Mouse (Mus musculus): ENCODE results near the gene Slc25a40. TPM values are rescaled to one million over a fixed set of nuclear protein-coding genes. Genes with fewer than 3 reads are reported as not detected.

Gene Slc25a40
- total RNA-seq (2021): 1 to 10 TPM; 7.5 to 7.6 TPM

DNA sequence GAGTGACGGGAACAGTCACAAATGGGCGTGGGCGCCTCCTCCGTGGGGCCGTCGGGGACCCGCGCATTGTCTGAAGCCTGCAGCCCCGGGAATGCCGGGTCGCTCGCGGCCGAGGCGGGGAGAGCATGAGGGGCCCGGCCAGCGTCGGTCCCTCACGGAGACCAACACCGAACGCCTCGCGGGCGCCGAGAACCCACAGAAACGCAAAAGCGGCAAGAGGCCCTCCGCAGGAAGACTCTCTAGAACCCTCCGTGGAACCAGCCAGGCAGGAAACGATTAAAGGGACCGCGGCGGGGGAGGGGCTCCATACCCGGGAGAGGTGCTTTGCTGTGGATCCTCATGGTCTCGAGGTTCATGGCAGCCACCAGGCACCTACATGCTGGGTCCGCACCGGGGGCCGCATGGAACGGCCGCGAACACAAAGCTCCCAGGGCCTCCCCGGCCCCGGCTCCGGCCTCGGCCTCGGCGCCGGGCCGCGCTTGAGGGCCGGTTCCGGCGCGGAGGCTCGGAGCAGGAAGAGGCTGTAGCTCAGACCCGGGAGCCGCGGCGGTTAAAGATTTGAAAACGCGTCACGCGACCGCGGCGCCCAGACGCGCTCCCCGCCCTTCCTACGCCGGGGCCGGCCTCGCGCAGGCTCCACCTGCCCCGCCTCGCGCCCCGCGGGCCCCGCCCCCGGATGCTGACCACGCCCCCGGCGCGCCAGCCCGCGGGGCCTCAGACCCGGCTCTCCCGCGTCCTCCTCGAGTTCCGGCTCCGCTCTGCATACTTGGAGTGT, at the start of gene Slc25a40, which contains the start of gene Dbf4:
Slc25a40 (plus strand) TSS at position 694 of the 775 bp plus-strand sequence.
Dbf4 (minus strand) TSS at position 560 of the 775 bp plus-strand sequence.
- intact Hi-C loops (cut with DNase I): loop anchor here (5.0 to 10.0 kb wide), 3 partner anchors 365 to 740 kb away; partner anchors contain the start of genes Dmtf1 and Tmem243
- peak; percentile 86 for DNase-seq (ENCODE audit: low spot score)

DNA sequence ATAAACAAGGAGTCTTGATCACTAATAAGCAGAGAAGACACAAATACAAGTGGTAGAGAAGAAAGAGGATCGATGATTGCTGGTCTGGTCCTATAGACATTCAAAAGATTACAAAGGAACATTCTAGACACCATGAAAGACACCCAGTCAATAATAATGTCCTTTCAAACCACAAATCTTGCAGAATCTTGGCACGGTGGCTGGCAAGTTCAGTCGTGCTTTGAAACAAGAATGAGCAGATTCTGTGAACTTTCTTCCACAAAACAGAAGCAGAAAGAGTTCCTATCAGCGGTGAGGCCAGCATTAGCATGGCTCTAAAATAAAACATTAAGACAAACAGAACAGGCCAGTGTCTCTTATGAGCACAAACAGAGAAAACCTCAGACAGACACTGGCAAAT, 49.2 kb upstream of the Slc25a40 start:
- no peak for DNase-seq (ENCODE audit: low spot score)
- intact Hi-C loops (cut with DNase I): no loop called here

DNA sequence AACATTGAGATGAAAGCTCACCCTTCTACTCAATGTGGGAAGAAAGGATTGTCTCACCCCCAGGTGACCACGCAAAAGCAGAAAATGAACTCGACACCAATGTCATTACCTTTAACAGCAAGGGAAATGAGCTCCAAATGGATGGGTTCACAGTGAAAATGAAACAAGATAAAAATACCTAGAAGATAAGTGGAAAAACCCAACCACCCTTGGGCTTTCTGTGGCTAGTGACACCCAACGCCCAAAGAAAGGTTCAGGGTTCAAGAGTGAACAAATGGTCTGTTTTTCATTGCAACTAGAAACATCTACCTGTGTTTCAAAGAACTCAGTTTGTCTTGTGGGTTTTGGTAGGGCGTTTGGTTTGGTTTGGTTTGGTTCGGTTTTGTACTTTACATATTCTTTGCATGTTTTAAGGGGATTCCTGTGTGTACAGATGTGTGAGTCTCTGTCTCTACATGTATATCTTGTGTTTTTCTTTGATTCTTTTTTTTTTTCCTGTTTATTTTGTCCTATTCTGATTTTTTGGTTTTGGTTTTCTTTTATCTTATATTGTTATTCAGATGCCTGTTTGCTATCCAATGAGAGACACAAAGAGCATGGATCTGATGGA, 48.2 kb upstream of the Slc25a40 start:
- DNase-seq (ENCODE audit: low spot score): no peak
- intact Hi-C loops (cut with DNase I): no loop called here

DNA sequence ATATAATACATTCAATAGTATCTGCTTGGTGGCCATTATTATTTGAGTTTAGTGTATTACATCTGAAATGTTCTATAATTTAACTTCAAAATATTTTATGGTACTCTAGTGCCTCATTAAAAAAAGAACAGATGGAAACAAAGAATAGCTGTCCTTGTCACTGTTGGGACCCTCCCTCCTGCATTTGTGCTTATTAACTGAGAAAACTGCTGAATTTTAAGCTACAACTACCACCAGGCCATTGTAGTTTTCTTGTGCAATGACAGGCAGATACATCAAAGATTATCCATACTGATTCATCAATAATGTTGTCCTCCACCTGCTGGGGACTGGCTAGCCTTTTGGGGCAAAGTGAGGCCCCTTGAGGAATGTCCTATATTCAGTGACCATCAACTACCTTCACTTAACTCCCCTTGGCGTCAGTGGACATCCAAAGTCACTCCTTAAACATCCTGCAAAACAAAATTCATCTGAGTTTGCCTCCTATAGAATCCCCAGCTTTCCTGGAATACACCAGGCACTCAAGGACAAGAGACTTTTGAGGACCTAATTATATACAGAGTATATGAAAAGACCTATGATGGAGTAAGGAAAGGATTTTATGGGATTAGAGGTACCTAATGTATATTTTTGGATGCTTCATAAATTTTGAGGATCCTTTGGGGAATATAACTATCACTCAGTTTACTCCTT, 28.6 kb upstream of the Slc25a40 start:
- DNase-seq (ENCODE audit: low spot score): no peak
- intact Hi-C loops (cut with DNase I): no loop called here

DNA sequence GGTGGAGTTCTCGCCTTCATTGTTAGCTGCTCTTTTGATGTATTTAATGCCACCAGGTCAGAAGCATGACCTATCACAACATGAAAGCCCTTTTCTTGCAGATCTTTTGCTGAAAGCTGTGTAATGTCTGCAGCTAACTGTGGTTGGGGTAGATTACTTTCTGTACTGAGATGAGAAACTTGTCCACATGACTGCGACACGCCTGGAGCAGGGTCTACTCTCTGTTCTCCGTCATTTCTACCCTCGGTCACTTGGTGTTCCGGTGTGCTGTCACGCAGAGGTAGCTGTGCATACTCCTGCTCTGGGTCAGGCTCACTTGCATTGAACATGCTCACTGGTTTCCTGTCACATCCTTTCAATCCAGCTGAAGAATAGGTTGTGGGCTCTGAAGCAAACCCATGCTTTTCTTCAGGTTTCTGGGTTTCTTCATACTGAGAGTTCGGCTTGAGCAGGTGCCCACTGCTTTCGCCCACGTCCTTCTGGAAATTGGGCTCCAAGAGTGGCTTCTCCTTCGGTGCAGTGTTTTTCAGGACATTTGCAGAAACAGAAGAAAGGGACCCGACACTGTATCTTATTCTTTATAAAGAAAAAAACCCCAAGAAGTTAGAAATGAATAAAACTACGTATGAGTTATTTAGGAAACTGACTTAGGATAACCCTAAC, 24.9 kb upstream of the Slc25a40 start:
- intact Hi-C loops (cut with DNase I): no loop called here
- DNase-seq (ENCODE audit: low spot score): no peak

DNA sequence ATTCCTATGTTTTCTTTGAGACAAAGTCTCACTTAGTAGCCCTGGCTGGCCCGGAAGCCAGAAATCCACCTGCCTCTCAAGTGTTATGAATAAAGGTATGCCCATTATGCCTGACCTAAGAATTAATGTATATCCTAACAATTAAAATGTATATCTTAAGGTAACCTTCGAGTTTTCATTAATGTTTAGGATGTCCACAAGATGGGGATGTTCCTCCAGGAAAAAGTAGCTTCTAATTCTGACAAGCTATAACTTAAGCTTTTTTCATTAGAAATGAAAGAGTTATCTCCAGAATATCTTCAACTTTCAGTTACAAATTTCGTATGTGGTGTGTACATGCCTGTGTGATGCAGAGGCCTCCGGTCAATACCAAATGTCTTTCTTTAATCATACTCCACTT, 13.9 kb upstream of the Slc25a40 start:
- intact Hi-C loops (cut with DNase I): no loop called here
- DNase-seq (ENCODE audit: low spot score): no peak

DNA sequence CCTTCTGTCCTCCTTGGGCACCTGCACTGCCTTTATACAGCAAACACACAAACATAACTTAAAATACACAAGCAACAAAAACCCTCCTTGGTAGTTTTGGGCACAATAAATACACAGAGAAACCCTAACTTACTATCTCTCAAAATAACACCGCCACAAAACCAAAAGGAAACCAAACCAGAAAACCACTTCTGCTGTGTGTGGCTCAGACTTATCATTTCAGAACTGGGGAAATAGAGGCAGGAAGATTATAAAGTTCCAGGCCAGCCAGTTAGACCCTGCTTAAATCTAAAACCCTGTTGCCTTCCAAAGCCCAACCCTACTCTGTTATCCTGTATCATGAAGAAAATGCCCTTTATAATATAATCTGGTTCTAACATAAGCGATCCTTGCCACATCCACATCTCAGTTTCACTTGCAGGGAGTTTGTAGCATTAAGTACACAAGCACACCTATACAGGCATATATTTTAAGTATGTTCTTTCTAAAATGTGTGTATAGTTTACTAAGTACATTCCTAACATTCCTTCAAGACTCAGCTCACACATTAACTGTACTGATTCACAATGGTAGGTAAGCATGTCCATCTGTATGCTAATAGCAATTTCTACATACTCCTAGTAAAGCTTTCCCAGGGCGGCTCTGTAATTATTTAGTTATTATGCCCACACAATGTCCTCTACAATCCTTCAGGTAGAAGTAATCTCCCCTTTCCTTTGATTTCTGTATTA, 5.8 kb upstream of the Slc25a40 start:
- intact Hi-C loops (cut with DNase I): no loop called here
- DNase-seq (ENCODE audit: low spot score): no peak

DNA sequence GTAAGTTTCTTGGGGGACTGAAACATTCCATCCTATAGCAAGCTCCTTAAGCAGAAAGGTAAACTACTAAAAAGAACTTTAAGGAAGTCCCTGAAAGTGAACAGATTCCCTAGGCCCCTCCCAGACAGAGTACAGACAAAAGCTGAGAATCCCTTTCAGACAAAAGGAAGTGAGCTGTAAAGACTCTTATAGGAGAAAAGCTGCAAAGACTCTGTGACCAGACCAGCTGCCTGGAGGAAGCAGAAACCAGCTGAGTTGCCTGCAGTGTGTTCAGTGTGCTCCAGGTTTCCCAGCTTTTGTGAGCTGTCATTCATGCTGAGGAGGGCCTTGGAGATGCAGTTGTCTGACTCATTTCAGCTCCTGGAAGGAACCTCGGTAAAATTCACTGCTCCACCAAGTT, 5.2 kb upstream of the Slc25a40 start:
- DNase-seq (ENCODE audit: low spot score): no peak
- intact Hi-C loops (cut with DNase I): no loop called here

DNA sequence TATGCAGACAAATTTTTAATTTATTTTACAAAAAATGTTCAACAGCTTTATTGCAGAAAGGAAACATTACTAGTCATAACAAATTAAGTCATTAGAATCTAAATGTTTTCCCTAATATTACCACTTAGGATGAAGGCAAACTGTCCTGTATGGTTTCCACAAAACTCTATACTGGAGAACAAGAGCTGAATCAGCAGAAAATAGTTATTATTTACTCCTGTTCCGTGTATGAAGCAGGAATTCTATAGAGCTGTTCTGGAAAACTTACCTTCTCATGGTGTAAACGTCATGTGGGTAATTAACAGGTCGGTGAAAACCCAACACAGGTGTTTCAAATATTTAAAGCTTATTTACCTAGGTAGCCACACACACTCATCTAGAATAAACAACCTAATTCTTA, 1.2 kb upstream of the Slc25a40 start:
- DNase-seq (ENCODE audit: low spot score): no peak
- intact Hi-C loops (cut with DNase I): loop anchor here (5.0 to 10.0 kb wide), 3 partner anchors 364 to 741 kb away; partner anchors contain the start of genes Dmtf1 and Tmem243

DNA sequence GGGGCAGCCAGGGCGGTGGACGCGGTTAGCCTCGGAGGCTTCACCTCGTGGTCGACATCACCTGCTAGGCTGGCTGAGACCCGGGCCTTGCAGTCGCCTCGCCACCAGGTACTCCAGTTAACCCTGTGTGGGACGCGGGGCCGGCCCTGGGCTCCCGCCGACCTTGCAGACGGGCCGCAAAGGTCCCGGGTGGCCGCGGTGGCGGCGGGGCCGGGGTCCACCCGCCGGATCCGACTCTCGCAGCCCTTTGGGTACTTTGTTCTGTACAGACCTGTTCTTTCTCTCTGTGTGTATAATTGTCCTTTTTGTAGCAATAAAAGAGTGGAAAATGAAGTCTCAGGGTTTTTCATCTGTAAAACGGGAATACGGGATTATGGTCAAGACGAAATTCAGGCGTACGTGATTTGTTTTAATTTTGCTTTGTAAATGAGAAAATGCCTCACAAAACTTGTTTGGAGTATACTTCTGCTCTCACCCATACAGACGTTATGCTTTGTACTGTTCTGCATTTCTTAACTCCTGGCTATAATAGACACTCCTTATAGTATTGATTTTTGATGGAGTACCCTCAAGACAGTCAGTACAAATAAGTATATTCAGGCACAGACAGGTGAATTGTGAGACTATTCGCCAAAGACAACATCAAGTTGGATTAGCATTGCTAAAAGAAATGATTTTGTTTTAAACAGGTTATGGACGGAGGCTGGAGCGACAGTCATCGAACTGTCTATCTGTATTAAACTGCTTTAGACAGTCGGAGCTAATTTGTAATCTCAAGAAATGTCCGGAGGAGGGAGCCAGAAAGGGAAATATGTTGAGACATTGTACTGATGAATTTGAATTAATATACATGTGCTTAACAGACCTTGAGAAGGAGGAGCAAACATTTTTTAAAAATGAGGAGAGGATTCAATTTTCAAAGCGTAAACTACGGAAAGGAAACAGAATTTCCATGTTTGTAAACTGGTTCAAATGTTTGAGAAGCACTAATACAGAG, 580 bp downstream of the Slc25a40 start:
- intact Hi-C loops (cut with DNase I): loop anchor here (5.0 to 10.0 kb wide), 3 partner anchors 366 to 739 kb away; partner anchors contain the start of genes Dmtf1 and Tmem243
- no peak for DNase-seq (ENCODE audit: low spot score)

DNA sequence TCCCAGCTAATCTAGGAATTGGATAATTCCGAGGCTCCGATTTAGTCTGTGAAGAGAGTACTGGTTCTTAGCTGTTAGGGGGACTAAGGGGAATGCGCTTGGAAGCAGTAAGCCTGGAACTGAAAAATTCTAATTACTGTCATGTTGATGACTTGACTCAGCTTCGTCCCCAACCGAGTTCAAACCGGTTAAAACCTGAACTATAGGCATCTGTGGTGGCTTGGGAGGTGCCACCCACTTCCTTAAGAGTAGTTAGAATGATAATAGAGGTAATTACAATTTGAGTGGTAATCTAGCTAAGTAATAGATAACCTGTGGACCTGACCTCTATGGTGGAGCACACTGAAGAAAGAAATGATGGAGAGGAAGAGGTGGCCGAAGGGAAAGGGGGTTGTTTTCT, 1.5 kb downstream of the Slc25a40 start:
- intact Hi-C loops (cut with DNase I): loop anchor here (5.0 to 10.0 kb wide), 3 partner anchors 367 to 738 kb away; partner anchors contain the start of genes Dmtf1 and Tmem243
- DNase-seq (ENCODE audit: low spot score): no peak

DNA sequence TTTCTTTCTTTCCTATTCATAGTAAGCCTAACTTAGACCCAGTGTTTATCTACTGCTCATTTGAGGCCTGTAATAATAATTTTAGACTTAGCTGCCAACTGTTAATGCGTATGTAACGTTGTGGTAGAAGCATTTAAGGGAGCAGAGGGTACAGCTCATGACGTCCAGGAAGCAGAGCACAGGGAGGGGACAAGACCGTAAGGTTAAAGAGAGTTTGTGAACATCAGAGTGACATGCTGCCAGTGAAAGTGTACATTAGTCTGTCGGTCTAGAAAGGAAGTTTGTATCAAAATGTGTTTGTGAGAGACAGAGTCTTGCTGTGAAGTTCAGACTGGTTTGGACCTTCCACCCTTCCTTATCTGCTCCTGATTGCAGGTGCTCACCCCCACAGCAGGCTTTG, 3.2 kb downstream of the Slc25a40 start:
- DNase-seq (ENCODE audit: low spot score): no peak
- intact Hi-C loops (cut with DNase I): loop anchor here (10.0 kb wide), 1 partner anchor 679 kb away; the partner anchor contains the start of gene Tmem243

DNA sequence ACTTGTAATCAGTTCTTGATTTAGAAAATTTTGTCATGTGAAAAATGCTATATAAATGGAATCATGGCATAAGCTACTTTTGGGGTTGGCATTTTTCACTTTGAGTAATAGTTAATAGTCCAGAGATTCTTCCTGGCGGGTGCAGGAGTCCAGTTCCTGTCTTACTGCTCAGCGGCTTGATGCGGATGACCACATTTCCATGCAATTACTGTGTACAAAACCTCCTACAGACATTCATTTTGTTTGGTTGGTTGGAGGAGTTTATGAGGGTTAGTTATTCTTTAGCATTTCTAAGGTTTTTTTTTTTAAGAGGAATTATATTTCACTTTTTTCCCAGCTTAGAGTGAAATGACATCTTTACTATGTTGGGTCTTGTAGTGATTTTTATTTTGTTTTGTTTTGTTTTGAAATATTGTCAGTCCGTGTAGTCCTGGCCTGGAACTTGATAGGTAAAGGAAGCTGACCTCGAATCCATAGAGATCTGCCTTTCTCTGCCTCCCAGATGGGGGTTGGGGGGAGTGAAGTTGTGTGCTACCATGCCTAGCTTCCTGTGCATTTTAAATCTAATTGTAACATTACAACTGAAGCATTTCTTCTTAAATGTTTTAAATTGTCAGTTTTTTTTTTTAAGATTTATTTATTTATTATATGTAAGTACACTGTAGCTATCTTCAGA, 15.0 kb downstream of the Slc25a40 start:
- intact Hi-C loops (cut with DNase I): no loop called here
- DNase-seq (ENCODE audit: low spot score): no peak

DNA sequence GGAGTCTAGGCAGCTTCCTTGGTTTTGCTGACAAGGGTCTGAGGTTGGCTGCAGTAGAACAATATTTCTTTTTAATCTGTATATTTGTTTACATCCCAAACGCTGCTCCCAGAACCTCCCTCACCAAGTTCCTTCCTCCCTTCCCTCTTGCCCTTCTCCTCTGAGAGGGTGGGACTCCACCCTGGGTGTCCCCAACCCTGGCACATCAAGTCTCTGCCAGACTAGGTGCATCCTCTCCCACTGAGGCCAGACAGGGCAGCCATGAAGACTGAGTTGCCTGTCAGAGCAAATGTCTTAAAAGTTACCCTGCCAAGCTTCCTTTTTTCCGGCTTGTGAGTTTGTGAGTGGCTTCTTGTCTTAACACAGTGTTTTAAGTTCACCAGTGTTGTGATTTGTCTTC, 16.4 kb downstream of the Slc25a40 start:
- DNase-seq (ENCODE audit: low spot score): no peak
- intact Hi-C loops (cut with DNase I): no loop called here

DNA sequence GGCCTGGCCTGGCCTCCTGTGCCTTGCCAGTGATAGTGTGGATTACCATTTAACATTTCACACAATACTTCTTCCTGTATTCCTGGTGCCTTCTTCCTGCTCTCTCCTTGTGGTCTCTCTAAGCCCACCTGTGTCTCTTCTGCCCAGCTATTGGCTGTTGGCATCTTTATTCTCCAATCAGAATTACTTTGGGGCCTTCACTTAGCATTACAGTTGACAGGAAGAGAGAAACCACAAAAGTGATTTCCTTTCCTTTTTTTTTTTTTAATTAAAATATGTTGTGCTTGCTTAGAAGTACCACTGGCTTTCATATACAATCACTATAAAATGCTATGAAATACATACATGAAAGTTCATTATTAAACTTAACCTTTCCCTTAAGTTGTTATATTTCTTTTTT, 32.9 kb downstream of the Slc25a40 start:
- no peak for DNase-seq (ENCODE audit: low spot score)
- intact Hi-C loops (cut with DNase I): no loop called here

DNA sequence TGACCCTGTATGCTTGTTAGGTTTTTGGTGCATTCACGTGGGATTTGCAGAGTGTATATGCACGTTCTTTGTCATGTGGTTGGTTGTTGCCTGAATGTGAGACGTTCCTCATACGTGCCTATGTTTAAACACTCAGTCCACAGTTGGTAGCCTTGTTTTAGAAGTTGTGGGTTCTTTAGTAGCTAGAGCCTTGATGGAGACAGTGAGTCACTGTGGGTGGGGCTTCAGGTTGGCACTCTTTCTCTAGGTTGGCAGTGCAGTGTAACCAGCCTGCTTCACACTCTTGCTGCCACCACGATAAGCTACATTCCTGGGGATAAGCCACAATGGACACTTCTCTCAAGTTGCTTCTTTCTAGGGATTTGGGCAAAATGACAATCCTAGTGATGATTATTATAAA, 33.9 kb downstream of the Slc25a40 start:
- intact Hi-C loops (cut with DNase I): no loop called here
- DNase-seq (ENCODE audit: low spot score): no peak

DNA sequence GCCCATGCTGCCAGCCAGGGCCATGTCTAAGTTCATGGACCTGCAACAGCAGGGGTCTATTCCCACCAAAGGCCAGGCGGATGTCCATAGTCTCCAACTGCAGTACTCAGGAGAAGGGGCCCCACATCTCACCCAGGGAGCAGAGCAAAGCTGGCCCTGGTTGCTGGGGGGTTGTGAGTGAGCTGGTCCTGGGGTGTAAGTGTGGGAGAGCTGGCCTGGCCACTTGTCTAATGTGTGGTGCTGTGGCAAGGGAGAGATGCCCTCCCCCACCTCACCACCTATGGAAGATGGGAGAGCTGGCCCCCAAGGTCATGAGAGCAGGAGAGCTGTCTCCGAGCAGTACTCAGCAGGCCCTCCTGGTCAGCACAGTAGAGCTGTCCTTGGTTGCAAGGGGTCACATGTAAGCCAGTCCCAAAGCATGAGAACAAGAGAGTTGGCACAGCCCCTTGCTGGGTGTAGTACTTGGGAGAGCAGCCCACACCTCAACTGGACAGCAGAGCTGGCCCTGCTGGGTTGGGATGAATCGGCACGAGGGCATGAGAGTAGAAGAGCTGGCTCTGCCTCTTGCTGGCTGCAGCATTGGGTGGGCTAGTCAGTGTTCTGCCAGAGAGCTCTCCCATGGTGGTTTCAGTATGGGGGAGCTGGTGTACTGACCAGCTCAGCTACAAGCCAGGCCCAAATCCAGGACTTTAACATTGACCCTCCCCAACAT, 65.5 kb downstream of the Slc25a40 start:
- intact Hi-C loops (cut with DNase I): no loop called here

More for the DNA sequence above, 65.5 kb downstream of the Slc25a40 start:
- no peak for DNase-seq (ENCODE audit: low spot score)

Measured in heart, postnatal 25 days (tissue).